ENCODE assay signal across 5 mouse cellular contexts in genomic region chr5:3442524-3442923, GRCm38 (mm10).
DNase-seq lines count a peak whose midpoint lies in the region; ATAC-seq lines count a peak whose summit lies in the region.
"Not testable (repeated sequence)": the region's sequence is repeated elsewhere in the genome, so short reads cannot be mapped to it uniquely, and the experiment has no call there.

No protein-coding gene starts in this region.

- WGBS in embryonic facial prominence, embryonic 14.5 days: 61% methylated on average over 3 of the region's 3 CpGs

- H3K27me3 ChIP-seq in embryonic facial prominence, embryonic 14.5 days (replicated peaks; ENCODE audit: control insufficient read depth, insufficient read depth, low read length): not testable (repeated sequence)

- not testable (repeated sequence) for H3K9ac ChIP-seq in embryonic facial prominence, embryonic 14.5 days (ENCODE audit: low read depth, low read length)

- not testable (repeated sequence) for H3K4me3 ChIP-seq in embryonic facial prominence, embryonic 14.5 days (ENCODE audit: low read depth, low read length)

- not testable (repeated sequence) for H3K4me1 ChIP-seq in embryonic facial prominence, embryonic 14.5 days (ENCODE audit: control insufficient read depth, insufficient read depth, low read length)

- ATAC-seq in common myeloid progenitor, adult 5-6 weeks (replicated peaks; ENCODE audit: low read depth, poor library complexity, severe bottlenecking): peak; percentile 68
- not testable (repeated sequence) for ATAC-seq in embryonic facial prominence, embryonic 14.5 days (ENCODE audit: low read depth)
- ATAC-seq in granulocyte monocyte progenitor cell, adult 5-6 weeks (replicated peaks; ENCODE audit: poor library complexity, severe bottlenecking): peak; percentile 27
- ATAC-seq in megakaryocyte progenitor cell, adult 5-6 weeks (replicated peaks; ENCODE audit: poor library complexity): peak; percentile 58
- peak; percentile 50; the same call in 1 of the 2 replicates for ATAC-seq in megakaryocyte-erythroid progenitor cell, adult 5-6 weeks (replicated peaks; ENCODE audit: low FRiP score, low TSS enrichment, poor library complexity, severe bottlenecking)

- H3K36me3 ChIP-seq in embryonic facial prominence, embryonic 14.5 days (ENCODE audit: control insufficient read depth, insufficient read depth, low read length): not testable (repeated sequence)

- not testable (repeated sequence) for H3K27ac ChIP-seq in embryonic facial prominence, embryonic 14.5 days (replicated peaks; ENCODE audit: low read depth, low read length)

- H3K9me3 ChIP-seq in embryonic facial prominence, embryonic 14.5 days (ENCODE audit: control insufficient read depth, low read length): not testable (repeated sequence)

- peak; percentile 19 for DNase-seq in embryonic facial prominence, embryonic 14.5 days (ENCODE audit: low spot score)

- not testable (repeated sequence) for H3K4me2 ChIP-seq in embryonic facial prominence, embryonic 14.5 days (ENCODE audit: low read depth, low read length)
